Mouse (Mus musculus) central nervous system, embryonic 18 days (tissue): ENCODE measurements around the gene Clint1. TPM values are rescaled to one million over a fixed set of nuclear protein-coding genes. Genes with fewer than 3 reads are reported as not detected.

Experiments used
- polyA plus RNA-seq: library from polyadenylated mRNA; depleted of rRNA; stranded (reverse); fragments of >200 nt; gene quantifications from 2 replicates; pipeline ENCODE4 v1.2.3, GENCODE M21; 2012; rRNA removed

Gene Clint1
- polyA plus RNA-seq: 44.6 and 47.2 TPM in 2 replicates

GRCm38 (mm10) chr11:45851516-45852123 lies at the start of gene Clint1:
TSS of gene Clint1 (plus strand) at chr11:45852051.

GRCm38 (mm10) chr11:45944643-45945156 lies 92.8 kb downstream of the Clint1 start, which contains the start of gene Lsm11:
TSS of gene Lsm11 (minus strand) at chr11:45944935.

GRCm38 (mm10) chr11:45955127-45955627 lies 103.3 kb downstream of the Clint1 start, which contains the start of gene Thg1l:
TSS of gene Thg1l (minus strand) at chr11:45955494.

Other genes starting within 250 kb of the Clint1 start
- 31.7 and 32.6 TPM in 2 replicates for gene Lsm11, start 92.9 kb downstream of the Clint1 start, polyA plus RNA-seq
- 11.8 and 11.9 TPM in 2 replicates for gene Thg1l, start 103.4 kb downstream of the Clint1 start, polyA plus RNA-seq
- gene Sox30, start 128.3 kb downstream of the Clint1 start, polyA plus RNA-seq: 0.19 and 0.35 TPM in 2 replicates
- 7.1 and 8.9 TPM in 2 replicates for gene Gm12166, start 200.3 kb downstream of the Clint1 start, polyA plus RNA-seq
- 17.9 and 19.8 TPM in 2 replicates for gene Adam19, start 203.9 kb downstream of the Clint1 start, polyA plus RNA-seq